Mouse (Mus musculus) frontal cortex, adult 2 months (tissue): Measurements from ENCODE around the gene Cdc6. TPM values are rescaled to one million over a fixed set of nuclear protein-coding genes. Genes with fewer than 3 reads are reported as not detected.

Experiments used
- DNase-seq, 2 experiments: peaks; one replicate each; pipeline ENCODE4 v3.0.0; 2022; ENCODE audit warnings: low spot score in 1 of 2; ENCODE audit errors: extremely low spot score in 1 of 2
- polyA plus RNA-seq: library from polyadenylated mRNA; depleted of rRNA; stranded (reverse); fragments of >200 nt; gene quantifications from 2 replicates; pipeline ENCODE4 v1.2.3, GENCODE M21; 2012; rRNA removed

Gene Cdc6
- 0.62 and 0.67 TPM in 2 replicates for polyA plus RNA-seq

GRCm38 (mm10) chr11:98907437-98908173, at the start of gene Cdc6:
TSS of gene Cdc6 (plus strand) at chr11:98907801.
- DNase-seq = peak; percentile 92

GRCm38 (mm10) chr11:98858759-98859731, 48.6 kb upstream of the Cdc6 start:
- peak; percentile 83 to 98 for DNase-seq

- DNase-seq = peak; percentile 88 to 97
These were observed 44.4 kb upstream of the Cdc6 start, which contains the start of gene Wipf2 for GRCm38 (mm10) chr11:98863028-98863750. TSS of gene Wipf2 (plus strand) at chr11:98863638.

GRCm38 (mm10) chr11:98863751-98864429, 43.7 kb upstream of the Cdc6 start:
- peak in 1 of 2 experiments; percentile 64 for DNase-seq

GRCm38 (mm10) chr11:98867293-98867692, 40.3 kb upstream of the Cdc6 start:
- no peak for DNase-seq

- no peak for DNase-seq
These were observed 37.7 kb upstream of the Cdc6 start for GRCm38 (mm10) chr11:98869906-98870305.

- no peak for DNase-seq
These were observed 36.8 kb upstream of the Cdc6 start for GRCm38 (mm10) chr11:98870791-98871190.

- peak in 1 of 2 experiments; percentile 48 for DNase-seq
These were observed 36.2 kb upstream of the Cdc6 start for GRCm38 (mm10) chr11:98871416-98871815.

GRCm38 (mm10) chr11:98872040-98872439, 35.6 kb upstream of the Cdc6 start:
- peak; percentile 77 to 85 for DNase-seq

- no peak for DNase-seq
These were observed 33.7 kb upstream of the Cdc6 start for GRCm38 (mm10) chr11:98873900-98874299.

GRCm38 (mm10) chr11:98877001-98877400, 30.6 kb upstream of the Cdc6 start:
- no peak for DNase-seq

GRCm38 (mm10) chr11:98887703-98888102, 19.9 kb upstream of the Cdc6 start:
- no peak for DNase-seq

- no peak for DNase-seq
These were observed 18.5 kb upstream of the Cdc6 start for GRCm38 (mm10) chr11:98889077-98889476.

GRCm38 (mm10) chr11:98889977-98890376, 17.6 kb upstream of the Cdc6 start:
- no peak for DNase-seq

- no peak for DNase-seq
These were observed 15.2 kb upstream of the Cdc6 start for GRCm38 (mm10) chr11:98892426-98892825.

GRCm38 (mm10) chr11:98900529-98901125, 7.0 kb upstream of the Cdc6 start:
- no peak for DNase-seq

- DNase-seq = no peak
These were observed 4.9 kb upstream of the Cdc6 start for GRCm38 (mm10) chr11:98902621-98903245.

GRCm38 (mm10) chr11:98904577-98904976, 3.0 kb upstream of the Cdc6 start:
- DNase-seq = no peak

- DNase-seq = no peak
These were observed 2.6 kb upstream of the Cdc6 start for GRCm38 (mm10) chr11:98905033-98905432.
